Mouse (Mus musculus): Measurements from ENCODE around the gene Cmss1. TPM values are rescaled to one million over a fixed set of nuclear protein-coding genes. Genes with fewer than 3 reads are reported as not detected.

The Cmss1 gene
- total RNA-seq, 2 experiments from 2014 or later: 27.5 to 28.7 TPM

DNA sequence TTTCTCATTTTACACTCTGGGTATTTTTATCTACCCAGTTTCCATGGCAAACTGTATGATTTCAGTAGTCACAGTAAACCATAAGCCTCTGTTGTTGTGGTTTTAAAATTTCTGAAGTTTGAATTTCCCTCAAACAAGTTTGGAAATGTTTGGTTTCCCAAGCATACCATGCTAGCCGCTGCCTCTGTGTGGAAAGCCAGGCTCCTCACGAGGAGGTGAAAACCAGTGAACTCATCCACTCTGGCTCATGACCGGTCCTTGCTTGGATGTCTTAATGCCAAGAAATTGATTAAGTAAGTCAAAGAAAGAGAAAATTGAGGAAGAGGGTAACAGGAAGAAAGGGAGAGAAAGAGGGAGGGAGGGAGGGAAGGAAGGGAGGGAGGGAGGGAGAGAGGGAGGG lies 48.4 kb downstream of the Cmss1 start:
- no peak for DNase-seq

DNA sequence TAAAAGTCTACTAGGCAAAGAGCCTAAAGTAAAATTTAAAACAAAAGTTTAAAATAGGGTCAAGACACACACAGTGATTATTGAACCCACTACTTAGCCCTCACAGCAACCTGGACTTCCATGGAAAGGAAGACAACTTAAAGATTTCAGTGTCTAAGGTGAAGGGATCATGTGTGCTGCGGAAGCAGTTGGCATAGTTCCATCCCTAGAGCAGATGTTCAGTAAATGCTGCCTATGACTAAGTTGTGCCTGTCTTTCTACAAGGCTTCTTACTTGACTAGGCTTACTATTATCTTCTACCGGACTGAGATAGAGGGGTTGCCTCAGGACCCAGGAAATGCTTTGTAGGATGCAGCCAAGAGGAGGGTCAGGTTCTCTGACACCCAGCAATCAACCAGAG lies 50.4 kb downstream of the Cmss1 start:
- no peak for DNase-seq

DNA sequence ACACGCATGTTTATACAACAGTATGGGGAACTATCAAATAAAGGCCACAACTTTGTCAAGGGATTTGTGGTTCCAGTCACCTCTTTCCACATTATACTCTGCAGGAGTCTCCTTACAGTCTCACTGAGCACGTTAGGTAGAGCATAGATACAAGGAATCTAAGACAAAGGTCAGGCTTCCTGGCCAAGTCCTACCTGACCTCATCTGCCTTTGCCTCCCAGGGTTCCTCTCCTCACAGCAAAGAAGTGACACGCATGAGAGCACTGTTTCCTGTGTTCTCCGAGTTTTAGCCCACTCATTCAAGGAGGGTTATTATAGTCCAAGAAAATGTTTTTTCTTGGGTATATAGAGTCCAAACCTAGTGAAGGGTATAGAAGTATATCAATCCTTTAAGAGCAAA lies 51.0 kb downstream of the Cmss1 start:
- DNase-seq: no peak

DNA sequence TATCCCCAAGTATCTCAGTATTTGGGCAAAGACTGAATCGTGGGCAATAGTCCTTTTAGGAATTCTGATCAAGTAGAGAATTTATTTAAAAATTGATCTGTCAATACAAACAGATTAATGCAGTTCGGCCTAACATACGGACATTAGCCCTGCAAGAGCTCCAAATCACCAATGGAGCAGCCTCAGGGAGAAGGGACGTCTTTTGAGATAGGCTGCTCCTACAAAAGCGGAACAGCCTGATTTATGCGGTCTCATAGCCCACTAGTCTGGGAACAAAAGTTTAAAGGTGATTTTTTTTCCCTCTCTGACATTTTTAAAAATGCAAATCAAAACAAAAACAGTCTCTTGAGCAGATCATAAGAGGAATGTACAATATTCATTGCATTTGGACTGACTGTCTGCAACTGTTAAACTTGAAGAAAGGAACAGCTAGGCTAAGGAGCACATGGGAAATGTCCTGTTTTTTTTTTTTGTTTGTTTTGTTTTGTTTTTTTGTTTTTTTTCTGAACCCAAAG lies 51.7 kb downstream of the Cmss1 start:
- DNase-seq: no peak

DNA sequence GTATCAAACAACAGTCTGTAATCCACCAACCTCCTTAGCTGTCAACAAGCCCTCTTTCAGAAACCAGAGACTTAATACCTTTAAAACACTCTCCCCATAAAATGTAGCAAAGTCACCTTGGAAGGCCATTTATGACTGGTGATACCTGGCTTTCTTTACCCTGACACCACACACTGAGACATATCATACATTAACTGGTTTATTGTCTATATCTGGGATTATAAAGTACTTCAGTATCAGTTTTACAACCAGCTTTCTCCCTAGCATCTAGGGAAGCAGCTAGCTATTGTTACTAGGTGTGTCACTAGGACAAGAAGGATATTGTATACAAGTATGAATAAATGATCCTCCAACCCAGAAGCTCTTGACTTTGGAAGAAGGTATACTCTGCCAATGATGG lies 53.4 kb downstream of the Cmss1 start:
- no peak for DNase-seq

DNA sequence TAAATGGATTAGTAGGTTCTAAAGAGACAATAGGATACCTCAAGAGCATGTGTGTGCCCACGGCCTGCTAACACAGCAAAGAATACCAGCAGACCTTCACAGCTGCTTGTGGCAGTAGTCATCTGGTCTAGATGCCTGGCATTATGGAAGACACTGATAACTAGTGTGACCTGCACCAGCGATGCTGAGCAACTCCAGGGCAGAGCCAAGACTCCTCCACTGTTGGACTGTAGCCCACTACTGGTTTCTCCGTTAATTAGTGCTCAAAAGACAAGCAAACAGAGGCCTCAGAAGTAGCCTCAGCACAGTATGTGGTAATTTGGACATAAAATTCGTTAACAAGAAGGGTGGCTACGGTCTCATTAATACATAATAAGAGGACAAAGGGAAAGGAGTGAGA lies 54.0 kb downstream of the Cmss1 start:
- DNase-seq: no peak

DNA sequence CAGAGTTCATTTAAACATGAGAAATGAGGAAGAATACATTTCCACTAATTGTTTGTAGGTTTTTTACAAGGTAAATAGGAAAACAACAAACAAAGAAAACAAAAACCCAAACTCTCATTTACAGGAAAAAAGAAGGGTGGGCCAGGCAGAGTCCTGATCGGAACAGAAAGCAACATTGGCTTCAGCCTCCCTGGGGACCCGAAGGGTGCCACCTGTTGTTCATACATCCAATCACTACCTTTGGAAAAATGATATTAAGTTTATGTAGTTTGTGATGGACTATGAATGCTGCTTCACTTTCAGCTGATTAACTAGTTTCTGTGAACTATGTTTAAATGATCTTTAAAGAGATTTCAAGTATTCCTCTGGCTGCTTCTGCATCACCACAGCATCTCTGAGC lies 55.0 kb downstream of the Cmss1 start:
- no peak for DNase-seq

DNA sequence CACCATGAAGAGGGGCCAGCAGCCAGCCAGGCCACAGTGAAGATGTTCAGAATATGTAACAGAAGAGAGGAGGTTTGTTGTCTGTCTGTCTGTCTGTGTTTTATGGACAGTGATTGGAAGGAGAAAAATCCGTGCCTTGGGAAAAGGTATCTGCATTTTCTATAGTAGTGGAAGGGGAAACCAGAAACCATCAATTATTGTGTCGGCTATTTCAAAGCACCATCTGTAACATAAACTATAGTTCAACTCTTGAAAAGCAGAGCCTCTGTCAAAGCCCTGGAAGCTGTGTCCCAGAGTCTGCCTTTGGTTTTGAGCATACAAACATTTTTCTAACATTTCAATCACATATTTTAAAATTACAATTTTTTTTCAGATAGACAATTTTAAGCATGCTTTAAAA lies 55.8 kb downstream of the Cmss1 start:
- no peak for DNase-seq

DNA sequence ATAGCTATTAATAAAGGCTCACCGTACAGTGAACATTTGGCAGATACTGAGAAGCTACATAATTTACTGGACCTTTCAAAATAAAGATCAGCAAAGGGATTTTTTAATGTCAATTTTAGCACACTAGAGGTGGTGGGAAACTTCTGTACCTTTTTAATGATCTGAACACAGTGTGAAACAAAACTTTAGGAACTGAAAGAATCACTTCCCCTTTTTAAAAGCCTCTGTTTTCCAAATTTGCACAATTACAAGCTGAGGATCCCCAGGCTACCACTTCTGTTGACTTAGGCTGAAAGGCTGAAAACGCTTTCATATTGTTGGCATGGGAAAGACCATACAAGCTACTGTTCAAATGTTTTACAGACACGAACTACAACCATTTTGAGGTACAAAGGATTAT lies 56.6 kb downstream of the Cmss1 start:
- DNase-seq: no peak

DNA sequence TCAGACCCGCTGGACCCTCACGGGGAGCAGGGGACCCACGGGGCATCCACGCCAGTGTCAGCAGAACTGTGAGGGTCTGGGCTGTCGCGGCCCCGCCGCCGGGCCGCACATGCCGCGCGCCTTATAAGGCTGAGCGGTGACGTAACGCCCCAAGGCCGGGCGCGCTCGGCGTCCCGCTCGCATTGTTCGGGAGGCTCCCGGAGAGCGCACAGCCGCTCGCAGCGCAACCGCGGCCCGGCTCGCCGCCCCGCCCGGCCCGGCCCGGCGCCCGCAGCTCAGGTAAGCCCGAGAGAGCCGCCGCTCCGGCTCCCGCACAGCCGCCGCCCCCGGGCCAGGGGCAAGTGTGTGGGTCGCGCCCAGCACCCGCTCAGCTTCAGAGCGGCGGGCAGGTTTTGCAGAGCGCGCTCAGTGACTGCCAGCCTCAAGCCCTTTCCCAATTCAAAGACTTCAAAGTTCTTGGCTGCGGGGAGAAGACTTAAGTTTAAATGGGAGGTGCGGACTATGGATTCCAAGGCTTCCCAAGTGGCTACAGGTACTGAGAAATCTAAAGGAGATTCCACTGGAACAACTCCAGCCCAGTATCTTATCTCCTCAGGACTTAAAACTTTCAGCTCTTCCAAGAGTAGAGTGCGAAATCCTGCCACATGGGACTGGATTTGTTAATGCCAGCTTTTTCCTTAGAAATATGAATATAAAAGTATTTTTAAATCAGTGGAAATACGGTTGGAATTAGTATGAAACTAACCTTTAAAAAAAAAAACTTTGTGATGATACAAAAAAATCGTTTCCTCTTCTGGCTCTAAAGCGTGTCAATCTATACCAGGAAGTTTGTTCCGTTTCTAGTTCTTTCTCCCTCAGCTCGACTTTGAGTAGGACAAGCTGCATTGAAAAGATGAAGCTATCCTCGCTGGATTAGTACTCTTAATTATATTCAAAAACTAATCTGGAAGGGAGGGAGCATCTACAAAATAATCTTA lies 57.3 kb downstream of the Cmss1 start:
- DNase-seq: peak; percentile 72

DNA sequence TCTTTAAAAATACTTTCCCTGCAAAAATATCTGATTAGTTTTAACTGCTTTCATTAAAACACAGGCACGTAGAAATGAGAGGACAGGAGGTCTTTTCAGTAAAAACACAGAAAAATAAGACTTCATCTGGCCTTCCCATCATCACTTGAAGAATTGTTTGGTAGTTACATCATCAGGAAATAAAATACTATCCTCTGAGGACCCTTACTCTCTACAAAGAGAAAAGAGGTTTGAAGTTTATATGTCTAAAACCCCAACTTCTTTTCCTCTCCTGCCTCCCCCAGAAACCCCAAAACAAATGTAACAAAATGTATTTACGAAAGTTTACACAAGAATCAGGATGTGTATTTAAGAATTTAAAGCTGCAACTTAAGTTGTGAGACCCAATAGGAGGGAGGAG lies 58.1 kb downstream of the Cmss1 start:
- DNase-seq: no peak

DNA sequence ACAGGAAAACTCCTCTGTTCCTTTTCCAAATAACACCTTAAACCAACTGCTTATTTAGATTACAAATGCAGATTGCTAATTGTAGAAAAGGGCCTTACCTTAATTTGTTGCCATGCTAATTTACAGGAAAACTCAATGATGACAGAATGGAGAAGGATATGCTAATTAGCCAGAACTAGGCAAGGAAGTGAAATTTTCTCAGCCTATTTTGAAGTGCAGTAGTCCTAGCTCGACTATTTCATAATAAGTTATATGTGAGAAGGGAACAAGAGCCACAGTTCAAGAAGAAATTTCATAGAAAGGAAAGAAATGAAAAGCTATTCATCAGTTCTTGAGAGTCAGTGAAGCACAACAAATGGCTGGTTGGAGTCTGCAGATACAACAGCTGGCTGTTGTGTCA lies 60.3 kb downstream of the Cmss1 start:
- DNase-seq: no peak

DNA sequence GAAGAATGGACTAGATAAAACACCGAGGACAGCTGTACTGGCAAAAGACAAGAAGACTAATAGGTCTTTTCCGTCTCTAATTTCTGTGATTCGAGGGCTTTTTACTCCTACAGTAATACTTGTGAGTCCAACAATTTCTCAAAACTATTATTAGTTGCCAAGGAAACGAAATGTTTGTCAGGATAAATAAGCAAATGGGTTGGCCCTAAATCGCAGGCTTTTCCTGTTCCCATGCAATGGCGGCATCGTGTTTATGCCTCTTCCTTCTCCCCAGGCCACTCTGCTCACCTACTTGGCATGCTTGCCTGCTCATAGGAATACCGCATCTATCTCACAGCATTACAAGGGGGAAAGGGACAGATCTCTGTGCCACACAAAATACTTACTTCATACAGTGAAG lies 62.2 kb downstream of the Cmss1 start:
- DNase-seq: no peak

DNA sequence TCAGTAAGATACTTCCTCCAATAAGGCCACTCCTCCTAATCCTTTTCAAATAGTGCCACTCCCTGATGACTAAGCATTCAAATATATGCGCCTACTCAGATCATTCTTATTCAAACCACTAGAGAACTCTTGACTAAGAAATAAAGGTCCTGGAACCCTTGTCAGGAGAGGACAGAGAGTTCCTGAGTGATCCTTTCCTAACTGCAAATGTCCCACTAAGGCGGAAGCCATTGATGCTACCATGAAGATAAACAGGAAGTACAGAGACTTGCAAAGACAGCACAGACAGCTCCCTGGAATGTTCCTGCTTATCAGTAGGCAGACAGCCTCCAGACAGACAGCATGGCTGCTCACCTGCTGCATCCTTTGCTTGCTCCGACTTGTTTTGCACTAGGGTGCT lies 63.4 kb downstream of the Cmss1 start:
- no peak for DNase-seq

DNA sequence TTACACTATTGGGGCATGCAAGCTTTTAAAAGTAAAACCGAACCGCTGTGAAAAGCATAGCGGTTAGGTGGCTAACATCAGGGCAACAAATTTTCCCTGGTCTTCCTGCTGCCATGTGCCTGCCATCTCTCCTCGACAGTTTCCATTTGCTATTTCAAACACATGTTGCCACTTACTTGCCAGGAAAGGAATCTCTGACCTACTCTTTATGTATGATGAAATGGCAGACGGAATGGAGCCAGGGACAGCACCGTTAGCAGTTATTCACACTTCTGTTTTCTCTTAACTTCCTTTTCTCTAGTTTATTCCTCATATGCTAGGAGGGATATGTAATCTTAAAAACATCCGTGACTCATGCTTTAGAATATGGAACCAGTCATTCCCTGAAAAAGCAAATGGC lies 70.2 kb downstream of the Cmss1 start:
- no peak for DNase-seq

DNA sequence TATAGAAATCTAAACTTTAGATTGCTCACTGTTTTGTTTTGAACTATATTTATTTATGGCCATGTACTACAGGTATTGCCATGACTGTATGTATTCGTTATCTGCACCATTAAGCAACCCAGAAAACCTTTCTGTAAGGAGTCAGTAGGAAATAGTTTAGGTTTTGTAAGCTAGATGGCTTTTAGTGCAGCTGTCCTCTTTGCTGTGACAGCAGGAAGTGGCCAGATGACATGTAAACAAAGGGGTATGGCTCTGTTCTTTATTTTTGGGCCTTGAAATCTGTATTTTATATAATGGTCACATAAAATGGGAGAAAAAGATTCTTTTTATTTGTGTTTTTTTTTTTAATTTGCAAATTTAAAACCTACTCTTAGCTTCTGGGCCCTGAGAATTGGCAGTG lies 71.9 kb downstream of the Cmss1 start:
- no peak for DNase-seq

DNA sequence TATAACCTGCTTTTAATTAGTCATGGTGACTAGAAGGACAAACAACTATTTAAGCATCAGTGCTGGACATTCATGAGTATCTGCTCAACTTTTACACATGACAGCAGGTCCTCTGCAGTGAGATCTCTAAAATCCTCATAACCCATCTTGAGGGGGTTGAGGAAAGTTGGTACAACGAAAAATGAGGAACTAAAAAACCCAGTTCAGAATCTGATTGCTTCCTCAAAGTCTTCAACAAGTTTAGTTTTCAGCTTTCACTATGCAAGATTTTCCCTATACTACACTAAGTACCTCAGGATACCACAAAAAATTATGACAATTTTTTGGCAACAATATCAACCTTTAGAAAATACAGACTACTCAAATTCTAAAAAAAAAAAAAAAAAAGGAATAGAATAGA lies 72.3 kb downstream of the Cmss1 start:
- no peak for DNase-seq

DNA sequence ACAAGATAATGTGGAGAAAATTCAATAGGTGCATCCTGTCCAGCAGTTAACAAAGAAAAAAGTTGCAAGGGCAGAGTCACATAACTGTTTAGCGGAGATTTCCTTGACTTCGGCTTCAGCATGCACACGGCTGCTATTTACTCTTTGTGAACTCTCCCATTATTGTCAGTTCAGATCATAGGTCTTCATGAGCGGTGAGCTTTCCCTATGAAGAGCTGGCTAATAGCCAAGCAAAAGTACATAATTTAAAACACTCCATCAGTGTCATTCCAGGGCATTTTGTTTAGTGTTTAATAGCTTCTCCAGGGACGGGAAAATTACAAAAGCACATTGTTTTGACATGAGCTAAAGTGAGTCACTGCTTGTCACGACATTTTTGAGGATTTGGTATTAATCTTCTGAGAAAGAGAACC lies 74.6 kb downstream of the Cmss1 start:
- no peak for DNase-seq

DNA sequence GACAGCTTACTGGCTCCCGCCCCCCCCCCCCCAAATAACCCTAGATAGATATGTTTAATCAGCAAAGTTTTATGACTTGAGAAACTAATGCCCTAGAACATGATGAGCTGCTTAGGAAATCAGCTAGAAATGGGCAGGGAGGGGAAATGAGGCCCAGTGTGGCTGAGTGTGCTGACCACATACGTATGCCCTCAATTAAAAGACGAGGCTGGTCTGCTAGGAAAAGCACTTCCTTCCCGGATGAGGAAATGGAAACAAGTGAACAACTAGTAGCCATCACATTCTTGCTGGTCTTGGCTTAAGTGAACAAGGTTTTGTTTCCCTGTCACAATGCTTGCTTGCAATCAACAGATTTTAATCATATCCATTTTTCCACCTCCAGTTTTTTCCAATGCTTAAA lies 76.1 kb downstream of the Cmss1 start:
- DNase-seq: no peak

DNA sequence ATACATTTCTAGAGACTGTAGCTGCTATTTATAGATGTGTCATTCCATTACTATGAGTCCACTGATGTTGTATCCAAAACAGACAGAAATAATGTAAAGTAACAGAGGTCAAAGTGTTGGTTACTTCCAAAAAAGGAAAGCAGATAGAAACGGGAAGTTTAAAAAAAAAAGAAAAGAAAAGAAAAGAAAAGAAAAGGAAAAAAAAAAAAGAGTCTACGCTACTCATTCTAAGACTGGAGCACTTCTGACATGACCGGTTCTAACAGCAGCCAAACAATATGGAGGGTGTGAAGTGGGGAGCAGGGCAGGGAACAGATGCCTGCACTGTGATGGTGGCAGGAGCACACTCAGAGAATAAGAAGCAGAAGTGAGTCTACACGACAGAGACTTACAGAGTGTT lies 78.2 kb downstream of the Cmss1 start:
- DNase-seq: no peak

DNA sequence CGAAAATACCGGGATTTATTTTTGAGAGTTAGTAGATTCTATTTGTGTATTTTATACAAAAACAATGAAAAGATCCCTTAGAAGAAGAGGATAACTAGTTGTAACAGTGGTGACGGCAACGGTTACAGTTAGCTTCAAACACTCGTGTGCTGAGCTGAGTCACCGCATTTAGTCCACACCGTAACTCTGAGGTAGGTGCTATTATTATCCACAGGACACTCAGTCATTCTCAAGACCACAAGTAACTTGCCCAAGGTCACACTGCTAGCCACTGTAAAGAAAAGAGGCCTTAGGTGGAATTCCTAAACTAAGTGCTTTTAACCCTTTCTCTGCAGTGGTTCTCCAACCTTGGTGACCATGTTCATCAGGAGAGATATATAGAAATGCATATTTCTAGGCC lies 79.8 kb downstream of the Cmss1 start:
- DNase-seq: no peak

DNA sequence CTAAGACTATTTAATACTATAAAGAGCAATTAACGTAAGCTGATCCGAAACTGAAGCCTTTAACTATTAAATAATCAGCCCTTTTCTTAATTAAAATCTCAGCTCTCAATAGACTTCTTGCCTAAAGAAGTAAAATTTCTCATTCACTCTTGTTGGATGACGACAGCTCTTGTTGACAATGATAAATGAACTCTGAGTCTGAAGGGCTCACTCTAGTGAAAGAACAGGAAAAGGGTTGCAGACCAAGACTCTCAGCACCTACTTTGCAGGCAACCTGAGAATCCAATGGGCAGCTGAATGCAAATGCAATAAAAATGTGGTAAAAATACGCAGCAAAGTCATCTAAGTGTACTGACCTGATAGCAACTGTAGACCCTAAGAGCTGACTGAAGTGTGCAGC lies 81.2 kb downstream of the Cmss1 start:
- no peak for DNase-seq

DNA sequence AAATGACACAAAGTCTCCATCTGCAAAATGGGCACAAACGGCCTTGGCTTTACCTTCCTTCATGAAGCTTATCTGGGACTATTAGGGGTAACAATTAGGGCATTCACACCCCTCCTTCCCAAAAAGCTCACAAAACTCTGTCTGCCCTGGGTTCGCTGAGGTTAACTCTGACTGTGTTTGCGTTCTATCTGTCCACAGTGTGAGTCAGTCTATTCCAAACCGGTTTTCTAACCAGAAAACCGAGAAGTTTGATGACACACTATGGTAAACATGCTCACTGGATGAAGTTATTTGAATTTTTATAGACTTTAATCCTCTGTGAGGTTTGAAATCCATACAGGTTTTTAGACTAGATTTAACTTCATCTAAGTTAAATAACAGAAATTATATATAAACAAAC lies 81.6 kb downstream of the Cmss1 start:
- DNase-seq: no peak

DNA sequence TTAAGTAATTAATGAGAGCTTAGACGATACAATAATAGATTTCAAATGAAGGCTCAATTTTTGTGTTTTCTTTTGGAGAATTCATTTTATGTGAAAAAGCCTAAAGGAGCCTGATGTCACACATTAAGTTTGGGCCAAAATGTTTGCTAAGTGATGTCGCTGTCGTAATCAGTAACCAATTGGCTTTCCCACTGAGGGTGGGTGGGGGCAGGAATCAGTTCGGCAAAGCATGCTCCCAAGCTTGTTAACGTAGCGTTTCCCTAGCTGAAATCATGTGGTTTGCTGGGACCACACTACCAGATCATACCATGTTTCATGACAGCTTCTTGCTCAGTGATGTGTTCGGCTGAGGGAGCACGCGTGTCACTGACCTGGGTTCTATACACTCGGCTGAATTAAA lies 91.0 kb downstream of the Cmss1 start:
- no peak for DNase-seq
